Mouse (Mus musculus): ENCODE results near the gene Hmg20a.

Gene Hmg20a

GRCm38 (mm10) chr9:56515110-56515509 is 96.7 kb downstream of the Hmg20a start:
- DNase-seq (ENCODE audit: extremely low spot score, low read depth, low spot score) = no peak

GRCm38 (mm10) chr9:56516219-56516618 is 97.8 kb downstream of the Hmg20a start:
- no peak for DNase-seq (ENCODE audit: extremely low spot score, low read depth, low spot score)

GRCm38 (mm10) chr9:56516692-56517263 is 98.4 kb downstream of the Hmg20a start:
- no peak for DNase-seq (ENCODE audit: extremely low spot score, low read depth, low spot score)

- DNase-seq (ENCODE audit: extremely low spot score, low read depth, low spot score) = no peak
Measured at GRCm38 (mm10) chr9:56522281-56522680, 103.9 kb downstream of the Hmg20a start.

GRCm38 (mm10) chr9:56527951-56528350 is 109.5 kb downstream of the Hmg20a start:
- DNase-seq (ENCODE audit: extremely low spot score, low read depth, low spot score) = no peak

- no peak for DNase-seq (ENCODE audit: extremely low spot score, low read depth, low spot score)
Measured at GRCm38 (mm10) chr9:56531991-56532390, 113.6 kb downstream of the Hmg20a start.

GRCm38 (mm10) chr9:56533916-56534315 is 115.5 kb downstream of the Hmg20a start:
- DNase-seq (ENCODE audit: extremely low spot score, low read depth, low spot score) = no peak

- no peak for DNase-seq (ENCODE audit: extremely low spot score, low read depth, low spot score)
Measured at GRCm38 (mm10) chr9:56534727-56535126, 116.3 kb downstream of the Hmg20a start.

GRCm38 (mm10) chr9:56535361-56535760 is 117.0 kb downstream of the Hmg20a start:
- no peak for DNase-seq (ENCODE audit: extremely low spot score, low read depth, low spot score)

GRCm38 (mm10) chr9:56540051-56540450 is 121.6 kb downstream of the Hmg20a start:
- no peak for DNase-seq (ENCODE audit: extremely low spot score, low read depth, low spot score)

- no peak for DNase-seq (ENCODE audit: extremely low spot score, low read depth, low spot score)
Measured at GRCm38 (mm10) chr9:56544687-56545475, 126.5 kb downstream of the Hmg20a start.
